Mouse (Mus musculus): Measurements from ENCODE around the gene Stx18.

Gene Stx18

GRCm38 (mm10) chr5:38080472-38080871 is 41.9 kb downstream of the Stx18 start:
- no peak for DNase-seq (ENCODE audit: low spot score in 2 of 2)

- DNase-seq (ENCODE audit: low spot score in 2 of 2), result no peak
Observed at GRCm38 (mm10) chr5:38082589-38082988, 44.0 kb downstream of the Stx18 start.

GRCm38 (mm10) chr5:38083362-38083761 is 44.8 kb downstream of the Stx18 start:
- no peak for DNase-seq (ENCODE audit: low spot score in 2 of 2)

GRCm38 (mm10) chr5:38084616-38085015 is 46.1 kb downstream of the Stx18 start:
- no peak for DNase-seq (ENCODE audit: low spot score in 2 of 2)

- peak in 1 of 2 experiments; percentile 39 for DNase-seq (ENCODE audit: low spot score in 2 of 2)
Observed at GRCm38 (mm10) chr5:38085561-38086392, 47.2 kb downstream of the Stx18 start.

- DNase-seq (ENCODE audit: low spot score in 2 of 2), result no peak
Observed at GRCm38 (mm10) chr5:38090111-38090510, 51.6 kb downstream of the Stx18 start.

- DNase-seq (ENCODE audit: low spot score in 2 of 2), result no peak
Observed at GRCm38 (mm10) chr5:38090581-38090980, 52.0 kb downstream of the Stx18 start.

- peak in 1 of 2 experiments; percentile 34 for DNase-seq (ENCODE audit: low spot score in 2 of 2)
Observed at GRCm38 (mm10) chr5:38091046-38091965, 52.8 kb downstream of the Stx18 start.

- DNase-seq (ENCODE audit: low spot score in 2 of 2), result no peak
Observed at GRCm38 (mm10) chr5:38091966-38092304, 53.4 kb downstream of the Stx18 start.

- DNase-seq (ENCODE audit: low spot score in 2 of 2), result no peak
Observed at GRCm38 (mm10) chr5:38094331-38094730, 55.8 kb downstream of the Stx18 start.

GRCm38 (mm10) chr5:38097501-38098093 is 59.1 kb downstream of the Stx18 start:
- DNase-seq (ENCODE audit: low spot score in 2 of 2), result no peak

GRCm38 (mm10) chr5:38099139-38099676 is 60.7 kb downstream of the Stx18 start:
- no peak for DNase-seq (ENCODE audit: low spot score in 2 of 2)

GRCm38 (mm10) chr5:38102945-38103344 is 64.4 kb downstream of the Stx18 start:
- DNase-seq (ENCODE audit: low spot score in 2 of 2), result no peak

GRCm38 (mm10) chr5:38106080-38106697 is 67.6 kb downstream of the Stx18 start:
- no peak for DNase-seq (ENCODE audit: low spot score in 2 of 2)

GRCm38 (mm10) chr5:38106807-38107206 is 68.3 kb downstream of the Stx18 start:
- no peak for DNase-seq (ENCODE audit: low spot score in 2 of 2)

GRCm38 (mm10) chr5:38114526-38114925 is 76.0 kb downstream of the Stx18 start:
- DNase-seq (ENCODE audit: low spot score in 2 of 2), result no peak

GRCm38 (mm10) chr5:38117056-38117455 is 78.5 kb downstream of the Stx18 start:
- peak in 1 of 2 experiments; percentile 47 for DNase-seq (ENCODE audit: low spot score in 2 of 2)

- no peak for DNase-seq (ENCODE audit: low spot score in 2 of 2)
Observed at GRCm38 (mm10) chr5:38119268-38119667, 80.7 kb downstream of the Stx18 start.

GRCm38 (mm10) chr5:38121699-38122098 is 83.2 kb downstream of the Stx18 start:
- no peak for DNase-seq (ENCODE audit: low spot score in 2 of 2)

GRCm38 (mm10) chr5:38126519-38127306 is 88.2 kb downstream of the Stx18 start:
- no peak for DNase-seq (ENCODE audit: low spot score in 2 of 2)

- no peak for DNase-seq (ENCODE audit: low spot score in 2 of 2)
Observed at GRCm38 (mm10) chr5:38129339-38129738, 90.8 kb downstream of the Stx18 start.
